Mouse (Mus musculus): Measurements from ENCODE around the gene Optn. TPM values are rescaled to one million over a fixed set of nuclear protein-coding genes. Genes with fewer than 3 reads are reported as not detected.

The Optn gene
- polyA plus RNA-seq, 1 experiment from 2014 or later, result 4.4 TPM

DNA sequence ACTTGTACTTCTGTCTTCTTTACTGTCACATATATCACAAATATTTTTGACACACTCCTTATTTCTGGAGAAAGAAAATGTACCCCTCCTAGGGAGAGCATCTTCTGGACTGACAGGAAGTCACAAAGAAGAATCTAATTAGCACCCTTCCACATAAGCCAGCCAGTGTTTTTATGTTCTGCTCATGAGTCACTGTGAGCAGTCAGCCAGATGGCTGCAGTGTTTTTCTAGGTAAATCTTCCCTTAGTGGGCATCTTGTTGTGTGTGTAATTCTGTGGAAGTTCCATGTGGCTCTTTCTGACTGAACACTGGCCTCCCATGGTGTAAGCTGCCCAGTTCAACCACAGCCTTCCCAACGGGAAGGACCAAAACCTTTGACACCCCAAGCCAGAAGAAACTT lies 44.1 kb downstream of the Optn start:
- WGBS, result 78% methylated on average over 1 of the region's 1 CpGs
- H3K27me3 ChIP-seq (replicated peaks; ENCODE audit: low read depth, poor library complexity, severe bottlenecking), result no peaks in the 10 kb centered on the region
- no peak overlapping the region for H3K27ac ChIP-seq (replicated peaks)
- H3K4me3 ChIP-seq, result no peak overlapping the region
- no peaks in the 10 kb centered on the region for H3K36me3 ChIP-seq (replicated peaks)
- H3K9me3 ChIP-seq, result no peaks in the 10 kb centered on the region
- no peak for DNase-seq (ENCODE audit: low spot score)
- peaks cover 10% of the 10 kb centered on the region for H3K4me1 ChIP-seq

GRCm38 (mm10) chr2:5016922-5017321 lies 46.9 kb downstream of the Optn start:
- WGBS, result 91% methylated on average over 7 of the region's 7 CpGs
- H3K27me3 ChIP-seq (replicated peaks; ENCODE audit: low read depth, poor library complexity, severe bottlenecking), result no peaks in the 10 kb centered on the region
- H3K4me1 ChIP-seq, result peaks cover under 1% of the 10 kb centered on the region
- H3K4me3 ChIP-seq, result no peak overlapping the region
- no peaks in the 10 kb centered on the region for H3K36me3 ChIP-seq (replicated peaks)
- no peak overlapping the region for H3K27ac ChIP-seq (replicated peaks)
- no peaks in the 10 kb centered on the region for H3K9me3 ChIP-seq
- no peak for DNase-seq (ENCODE audit: low spot score)

DNA sequence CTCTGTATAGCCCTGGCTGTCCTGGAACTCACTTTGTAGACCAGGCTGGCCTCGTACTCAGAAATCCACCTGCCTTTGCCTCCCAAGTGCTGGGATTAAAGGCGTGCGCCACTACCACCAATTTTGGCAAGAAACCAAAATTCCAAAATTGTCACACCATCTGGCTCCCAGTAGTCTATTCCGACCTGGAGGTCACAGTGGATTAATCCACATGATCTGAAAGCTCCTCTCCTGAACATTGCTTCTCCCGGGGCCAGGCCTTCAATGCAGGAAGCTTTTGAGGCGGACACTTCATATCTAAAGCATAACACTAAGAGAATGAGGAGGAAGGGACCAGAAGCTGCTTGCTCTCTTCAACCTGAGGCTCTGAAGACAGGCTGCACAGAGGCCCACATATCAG lies 48.3 kb downstream of the Optn start:
- H3K27me3 ChIP-seq (replicated peaks; ENCODE audit: low read depth, poor library complexity, severe bottlenecking), result no peaks in the 10 kb centered on the region
- no peaks in the 10 kb centered on the region for H3K9me3 ChIP-seq
- H3K36me3 ChIP-seq (replicated peaks), result peaks cover 4% of the 10 kb centered on the region
- H3K4me3 ChIP-seq, result no peak overlapping the region
- DNase-seq (ENCODE audit: low spot score), result no peak
- H3K4me1 ChIP-seq, result peaks cover 11% of the 10 kb centered on the region
- 89% methylated on average over 6 of the region's 6 CpGs for WGBS
- H3K27ac ChIP-seq (replicated peaks), result no peak overlapping the region

GRCm38 (mm10) chr2:5014616-5015015 lies 49.2 kb downstream of the Optn start:
- Histone ChIP-seq H3K4me1 (peaks cover 11% of the 10 kb centered on the region), H3K27me3 (replicated peaks; ENCODE audit: low read depth, poor library complexity, severe bottlenecking) (no peaks in the 10 kb centered on the region), H3K36me3 (replicated peaks) (peaks cover 10% of the 10 kb centered on the region), H3K9me3 (no peaks in the 10 kb centered on the region), H3K27ac (replicated peaks) (no peak overlapping the region), H3K4me3 (no peak overlapping the region)
- DNase-seq (ENCODE audit: low spot score), result no peak
- 74% methylated on average over 7 of the region's 7 CpGs for WGBS

GRCm38 (mm10) chr2:5012491-5013324 lies 51.1 kb downstream of the Optn start, which contains the start of gene Mcm10:
Mcm10 (minus strand) TSS chr2:5012791.
- H3K4me1 ChIP-seq, result peaks cover 11% of the 10 kb centered on the region

DNA sequence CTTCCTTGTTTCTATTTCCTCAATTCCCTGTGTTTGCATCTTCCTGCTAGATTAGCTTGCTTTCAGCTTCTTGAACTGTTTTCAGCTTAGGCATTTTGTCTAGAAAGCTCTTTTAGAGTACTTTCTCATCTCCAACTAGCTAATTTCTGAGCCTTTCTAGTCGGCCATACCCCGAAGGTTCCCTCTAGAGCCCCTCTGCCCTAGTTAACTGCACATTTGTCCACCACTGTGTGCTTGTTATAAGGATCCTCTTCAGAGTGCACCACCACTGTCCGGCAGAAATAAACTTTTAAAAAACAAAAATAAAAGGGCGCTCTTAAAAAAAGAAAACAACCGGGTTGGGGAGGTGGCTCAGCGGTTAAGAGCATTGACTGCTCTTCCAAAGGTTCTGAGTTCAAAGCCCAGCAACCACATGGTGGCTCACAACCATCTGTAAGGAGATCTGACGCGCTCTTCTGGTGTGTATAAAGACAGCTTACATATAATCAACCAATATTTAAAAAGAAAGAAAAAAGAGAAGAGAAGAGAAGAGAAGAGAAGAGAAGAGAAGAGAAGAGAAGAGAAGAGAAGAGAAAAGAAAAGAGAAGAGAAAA lies 51.9 kb downstream of the Optn start:
- Histone ChIP-seq H3K4me1 (peaks cover 11% of the 10 kb centered on the region), H3K27ac (replicated peaks) (peak overlapping the region; percentile 93), H3K9me3 (no peaks in the 10 kb centered on the region), H3K27me3 (replicated peaks; ENCODE audit: low read depth, poor library complexity, severe bottlenecking) (no peaks in the 10 kb centered on the region), H3K36me3 (replicated peaks) (peaks cover 35% of the 10 kb centered on the region), H3K4me3 (peak overlapping the region; percentile 85)
- WGBS, result 17% methylated on average over 8 of the region's 8 CpGs
- no peak for DNase-seq (ENCODE audit: low spot score)

More at GRCm38 (mm10) chr2:5012491-5013324, 51.1 kb downstream of the Optn start, which contains the start of gene Mcm10:
- Histone ChIP-seq H3K27ac (replicated peaks) (peak within 1 kb of the TSS; percentile 93), H3K36me3 (replicated peaks) (peaks cover 28% of the 10 kb centered on the region), H3K9me3 (no peaks in the 10 kb centered on the region), H3K27me3 (replicated peaks; ENCODE audit: low read depth, poor library complexity, severe bottlenecking) (no peaks in the 10 kb centered on the region), H3K4me3 (peak within 1 kb of the TSS; percentile 85)
- peak; percentile 94 for DNase-seq (ENCODE audit: low spot score)
- WGBS, result 5% methylated on average over 32 of the region's 32 CpGs

DNA sequence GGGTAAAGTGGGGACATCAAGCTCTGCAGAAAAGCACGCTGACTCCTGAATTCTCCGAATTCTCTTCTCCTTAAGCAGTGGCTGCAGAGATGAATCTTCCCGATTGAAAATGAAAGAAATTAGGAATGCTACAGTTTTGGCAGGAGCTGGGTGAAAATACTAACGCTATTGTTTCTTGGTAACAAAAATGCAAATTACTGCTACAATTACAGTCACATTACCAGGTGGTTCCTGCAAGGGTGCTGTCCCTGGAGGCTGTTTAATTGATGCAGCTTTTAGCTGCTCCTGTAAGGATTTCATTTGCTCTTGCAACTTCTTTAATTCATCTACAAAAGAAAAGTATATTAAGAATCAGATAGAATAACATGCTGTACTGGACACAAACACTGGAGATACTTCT lies 56.7 kb downstream of the Optn start:
- no peaks in the 10 kb centered on the region for H3K9me3 ChIP-seq
- WGBS, result 94% methylated on average over 4 of the region's 4 CpGs
- no peaks in the 10 kb centered on the region for H3K27me3 ChIP-seq (replicated peaks; ENCODE audit: low read depth, poor library complexity, severe bottlenecking)
- peaks cover 11% of the 10 kb centered on the region for H3K4me1 ChIP-seq
- H3K27ac ChIP-seq (replicated peaks), result no peak overlapping the region
- no peak overlapping the region for H3K4me3 ChIP-seq
- peaks cover 84% of the 10 kb centered on the region for H3K36me3 ChIP-seq (replicated peaks)
- no peak for DNase-seq (ENCODE audit: low spot score)

DNA sequence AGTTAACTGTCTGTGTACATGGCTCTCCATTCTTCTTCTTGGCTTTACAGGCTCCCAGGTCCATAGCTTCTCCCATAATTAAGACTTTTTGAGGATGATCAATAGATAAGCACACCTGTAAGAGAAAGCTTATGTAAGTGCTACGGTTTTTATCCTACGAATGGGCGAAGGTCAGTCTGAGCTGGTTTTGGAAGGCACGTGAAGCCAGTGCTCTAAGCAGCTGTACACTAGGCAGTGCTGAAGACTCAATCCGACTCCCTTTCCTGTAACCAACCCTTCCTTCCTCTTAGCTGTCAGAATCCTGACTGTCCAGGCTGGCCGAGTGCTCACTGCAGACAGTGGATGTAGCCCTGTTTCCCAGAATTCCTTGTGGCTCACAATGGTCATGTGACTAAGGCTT lies 62.6 kb downstream of the Optn start:
- DNase-seq (ENCODE audit: low spot score), result no peak
- 94% methylated on average over 6 of the region's 6 CpGs for WGBS
- Histone ChIP-seq H3K36me3 (replicated peaks) (peaks cover 100% of the 10 kb centered on the region), H3K27me3 (replicated peaks; ENCODE audit: low read depth, poor library complexity, severe bottlenecking) (no peaks in the 10 kb centered on the region), H3K27ac (replicated peaks) (no peak overlapping the region), H3K9me3 (no peaks in the 10 kb centered on the region), H3K4me1 (no peaks in the 10 kb centered on the region), H3K4me3 (no peak overlapping the region)

GRCm38 (mm10) chr2:4998905-4999304 lies 64.9 kb downstream of the Optn start:
- no peak overlapping the region for H3K4me3 ChIP-seq
- no peaks in the 10 kb centered on the region for H3K27me3 ChIP-seq (replicated peaks; ENCODE audit: low read depth, poor library complexity, severe bottlenecking)
- DNase-seq (ENCODE audit: low spot score), result no peak
- no peaks in the 10 kb centered on the region for H3K9me3 ChIP-seq
- H3K36me3 ChIP-seq (replicated peaks), result peaks cover 100% of the 10 kb centered on the region
- WGBS, result 85% methylated on average over 3 of the region's 3 CpGs
- no peak overlapping the region for H3K27ac ChIP-seq (replicated peaks)
- H3K4me1 ChIP-seq, result no peaks in the 10 kb centered on the region

GRCm38 (mm10) chr2:4996421-4996824 lies 67.4 kb downstream of the Optn start:
- Histone ChIP-seq H3K27me3 (replicated peaks; ENCODE audit: low read depth, poor library complexity, severe bottlenecking) (no peaks in the 10 kb centered on the region), H3K4me1 (no peaks in the 10 kb centered on the region), H3K9me3 (no peaks in the 10 kb centered on the region), H3K36me3 (replicated peaks) (peaks cover 99% of the 10 kb centered on the region), H3K27ac (replicated peaks) (no peak overlapping the region), H3K4me3 (no peak overlapping the region)
- DNase-seq (ENCODE audit: low spot score), result no peak
- WGBS, result 92% methylated on average over 6 of the region's 6 CpGs

GRCm38 (mm10) chr2:4995646-4996045 lies 68.2 kb downstream of the Optn start:
- H3K36me3 ChIP-seq (replicated peaks), result peaks cover 99% of the 10 kb centered on the region
- H3K9me3 ChIP-seq, result no peaks in the 10 kb centered on the region
- no peak overlapping the region for H3K27ac ChIP-seq (replicated peaks)
- DNase-seq (ENCODE audit: low spot score), result no peak
- no peaks in the 10 kb centered on the region for H3K4me1 ChIP-seq
- no peaks in the 10 kb centered on the region for H3K27me3 ChIP-seq (replicated peaks; ENCODE audit: low read depth, poor library complexity, severe bottlenecking)
- H3K4me3 ChIP-seq, result no peak overlapping the region
- 94% methylated on average over 11 of the region's 11 CpGs for WGBS

GRCm38 (mm10) chr2:4994436-4994835 lies 69.4 kb downstream of the Optn start:
- Histone ChIP-seq H3K4me1 (no peaks in the 10 kb centered on the region), H3K9me3 (no peaks in the 10 kb centered on the region), H3K36me3 (replicated peaks) (peaks cover 98% of the 10 kb centered on the region), H3K4me3 (no peak overlapping the region), H3K27ac (replicated peaks) (no peak overlapping the region), H3K27me3 (replicated peaks; ENCODE audit: low read depth, poor library complexity, severe bottlenecking) (no peaks in the 10 kb centered on the region)
- DNase-seq (ENCODE audit: low spot score), result no peak
- 89% methylated on average over 4 of the region's 4 CpGs for WGBS

GRCm38 (mm10) chr2:4993584-4993983 lies 70.3 kb downstream of the Optn start:
- H3K4me1 ChIP-seq, result no peaks in the 10 kb centered on the region
- H3K4me3 ChIP-seq, result no peak overlapping the region
- H3K36me3 ChIP-seq (replicated peaks), result peaks cover 94% of the 10 kb centered on the region
- H3K27me3 ChIP-seq (replicated peaks; ENCODE audit: low read depth, poor library complexity, severe bottlenecking), result no peaks in the 10 kb centered on the region
- H3K27ac ChIP-seq (replicated peaks), result no peak overlapping the region
- 94% methylated on average over 11 of the region's 11 CpGs for WGBS
- DNase-seq (ENCODE audit: low spot score), result no peak
- H3K9me3 ChIP-seq, result no peaks in the 10 kb centered on the region

Measured in embryonic facial prominence, embryonic 10.5 days (tissue).